Mouse (Mus musculus) heart, postnatal 0 days (tissue): Measurements from ENCODE around the gene Ifit1. TPM values are rescaled to one million over a fixed set of nuclear protein-coding genes. Genes with fewer than 3 reads are reported as not detected.

Source experiments
- ATAC-seq: fragments of 200-750 bp; cut with Nextera tagmentation; 2 replicates; pipeline ENCODE4 v1.8.0; 2017; ENCODE audit warnings: low read depth, moderate number of reproducible peaks, moderate library complexity; ENCODE audit not compliant: insufficient read depth
- DNase-seq: peaks from one replicate; pipeline ENCODE4 v3.0.0-alpha.2; 2016; ENCODE audit warnings: low spot score
- H3K27ac ChIP-seq: fragments of 300-500 bp; sonication (generic); 2 replicates; pipeline ENCODE4 v1.5.1; 2014; ENCODE audit warnings: low read depth, mild to moderate bottlenecking
- H3K27me3 ChIP-seq: fragments of 300-500 bp; sonication (generic); 2 replicates; pipeline ENCODE4 v1.6.1; 2014; ENCODE audit warnings: low read length, mixed read lengths; ENCODE audit not compliant: control insufficient read depth, insufficient read depth
- H3K36me3 ChIP-seq: fragments of 300-500 bp; sonication (generic); replicated peaks from 2 replicates; pipeline ENCODE4 v1.6.1; 2014; ENCODE audit warnings: low read length, mixed read lengths; ENCODE audit not compliant: control insufficient read depth, insufficient read depth
- H3K4me1 ChIP-seq: fragments of 300-500 bp; sonication (generic); 2 replicates; pipeline ENCODE4 v1.6.1; 2014; ENCODE audit warnings: antibody characterized with exemption; ENCODE audit not compliant: control insufficient read depth, insufficient read depth
- H3K4me2 ChIP-seq: fragments of 300-500 bp; sonication (generic); 2 replicates; pipeline ENCODE4 v1.6.1; 2014; ENCODE audit warnings: low read depth, mild to moderate bottlenecking, low read length, moderate library complexity
- H3K4me3 ChIP-seq: fragments of 300-500 bp; sonication (generic); 2 replicates; pipeline ENCODE4 v1.5.1; 2014; ENCODE audit warnings: low read depth, low read length
- H3K9ac ChIP-seq: fragments of 300-500 bp; sonication (generic); replicated peaks from 2 replicates; pipeline ENCODE4 v1.6.1; 2014; ENCODE audit warnings: low read depth, low read length, mixed read lengths
- H3K9me3 ChIP-seq: fragments of 300-500 bp; sonication (generic); replicated peaks from 2 replicates; pipeline ENCODE4 v1.6.1; 2016; ENCODE audit warnings: low read length; ENCODE audit not compliant: control insufficient read depth
- CTCF ChIP-seq: IDR thresholded peaks from 2 replicates; pipeline ENCODE4 v1.5.1; 2016; ENCODE audit warnings: antibody characterized with exemption, control low read depth, low read depth
- EP300 ChIP-seq: IDR thresholded peaks from 2 replicates; pipeline ENCODE4 v1.6.1; 2016; ENCODE audit warnings: antibody characterized with exemption, low read depth
- WGBS: fragments of 180-500 bp; shearing (Covaris S2); extraction: QIAGEN DNeasy Blood & Tissue Kit; methylation state at CpG from one replicate; pipeline ENCODE4 v1.1.7; 2014; 5-methylcytosine and 5-hydroxymethylcytosine counted together
- polyA plus RNA-seq: library from polyadenylated mRNA; unstranded; fragments of >200 nt; fragmentation: Nextera tagmentation; extraction: Ambion mirVana; gene quantifications from 2 replicates; pipeline ENCODE4 v1.2.1, GENCODE M21; 2015
- total RNA-seq: library from RNA; depleted of rRNA; stranded (reverse); fragments of >200 nt; gene quantifications from 2 replicates; pipeline ENCODE4 v1.2.3, GENCODE M21; 2014; ENCODE audit warnings: low replicate concordance

Gene Ifit1
- total and polyA plus RNA-seq, 2 experiments from 2014 or later: 1.2 to 4.4 TPM

GRCm38 (mm10) chr19:34678428-34678827 is 37.8 kb downstream of the Ifit1 start:
- 25% methylated on average over 4 of the region's 4 CpGs for WGBS
- peak; percentile 78 for ATAC-seq

GRCm38 (mm10) chr19:34684857-34685256 is 44.2 kb downstream of the Ifit1 start:
- no peaks in the 10 kb centered on the region for H3K4me1 ChIP-seq

More at GRCm38 (mm10) chr19:34678428-34678827, 37.8 kb downstream of the Ifit1 start:
- Histone ChIP-seq H3K4me1 (peaks cover 9% of the 10 kb centered on the region; the same call in 1 of the 2 replicates), H3K27me3 (no peaks in the 10 kb centered on the region), H3K9me3 (no peaks in the 10 kb centered on the region), H3K4me2 (0 out of 2 replicates have a peak overlapping the region, but pooled peaks have one; percentile 4), H3K36me3 (no peaks in the 10 kb centered on the region), H3K4me3 (no peak overlapping the region), H3K9ac (no peak overlapping the region), H3K27ac (no peak overlapping the region)
- peak; percentile 34 for DNase-seq
- TF ChIP-seq CTCF (no peak), EP300 (no peak)

DNA sequence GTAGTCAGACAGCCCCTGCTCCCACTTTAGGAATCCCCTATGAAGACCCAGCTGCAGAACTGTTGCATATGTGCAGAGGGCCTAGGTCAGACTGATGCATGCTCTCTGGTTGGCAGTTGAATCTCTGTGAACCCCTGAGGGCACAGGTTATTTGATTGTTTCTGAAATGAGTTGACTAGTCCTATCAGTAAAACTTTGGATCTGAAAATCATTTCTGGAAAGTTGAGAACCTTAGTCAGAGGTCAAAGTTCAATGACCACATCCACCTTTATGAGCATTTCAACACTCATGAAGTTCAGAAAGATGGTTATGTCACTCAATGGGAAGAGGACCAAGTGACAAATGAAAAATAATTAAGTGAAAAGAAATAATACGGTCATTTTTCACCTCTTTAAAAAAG is 44.9 kb downstream of the Ifit1 start:
- Histone ChIP-seq H3K4me1 (no peaks in the 10 kb centered on the region), H3K27me3 (no peaks in the 10 kb centered on the region), H3K9me3 (no peaks in the 10 kb centered on the region), H3K27ac (no peak overlapping the region), H3K4me3 (no peak overlapping the region), H3K9ac (no peak overlapping the region), H3K36me3 (no peaks in the 10 kb centered on the region), H3K4me2 (no peak overlapping the region)
- ATAC-seq: no peak
- WGBS: 81% methylated on average over 1 of the region's 1 CpGs
- TF ChIP-seq CTCF (no peak), EP300 (no peak)
- no peak for DNase-seq

More at GRCm38 (mm10) chr19:34684857-34685256, 44.2 kb downstream of the Ifit1 start:
- Histone ChIP-seq H3K4me3 (no peak overlapping the region), H3K27me3 (no peaks in the 10 kb centered on the region), H3K4me2 (no peak overlapping the region), H3K9me3 (no peaks in the 10 kb centered on the region), H3K9ac (no peak overlapping the region), H3K27ac (no peak overlapping the region), H3K36me3 (no peaks in the 10 kb centered on the region)
- peak; percentile 47; the same call in 1 of the 2 replicates for ATAC-seq
- DNase-seq: peak; percentile 52
- 55% methylated on average over 1 of the region's 1 CpGs for WGBS
- TF ChIP-seq CTCF (peak; percentile 74), EP300 (no peak)

DNA sequence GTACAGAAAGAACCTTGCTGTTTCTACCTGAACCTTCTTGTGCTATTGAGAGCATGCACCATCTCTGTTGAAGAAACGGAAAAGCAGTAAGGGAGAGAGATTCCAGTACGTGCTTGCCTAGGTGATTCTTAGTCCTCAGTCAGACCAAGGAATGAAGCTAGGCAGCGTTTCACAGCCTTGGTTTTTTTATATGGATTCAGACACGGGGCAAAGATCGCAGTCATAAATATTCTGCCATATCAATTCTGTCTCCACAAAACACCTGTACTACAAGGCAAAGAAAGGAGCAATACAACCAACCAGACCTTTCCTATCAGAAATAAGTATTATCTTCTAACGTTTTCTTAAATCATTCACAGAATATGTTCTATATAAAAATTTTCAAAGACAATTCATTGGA is 50.7 kb downstream of the Ifit1 start:
- Histone ChIP-seq H3K27ac (no peak overlapping the region), H3K4me2 (no peak overlapping the region), H3K9ac (no peak overlapping the region), H3K4me1 (no peaks in the 10 kb centered on the region), H3K36me3 (no peaks in the 10 kb centered on the region), H3K27me3 (no peaks in the 10 kb centered on the region), H3K9me3 (no peaks in the 10 kb centered on the region), H3K4me3 (no peak overlapping the region)
- no peak for DNase-seq
- 85% methylated on average over 6 of the region's 6 CpGs for whole genome bisulfite sequencing
- ATAC-seq: no peak
- no peak for TF ChIP-seq CTCF

GRCm38 (mm10) chr19:34696352-34696986 is 55.8 kb downstream of the Ifit1 start:
- Histone ChIP-seq H3K36me3 (no peaks in the 10 kb centered on the region), H3K4me3 (no peak overlapping the region), H3K9ac (no peak overlapping the region), H3K4me2 (no peak overlapping the region), H3K27me3 (no peaks in the 10 kb centered on the region), H3K4me1 (no peaks in the 10 kb centered on the region), H3K27ac (no peak overlapping the region), H3K9me3 (no peaks in the 10 kb centered on the region)
- ATAC-seq: no peak
- no peak for TF ChIP-seq EP300
- TF ChIP-seq CTCF: no peak
- DNase-seq: no peak
- WGBS: 88% methylated on average over 8 of the region's 8 CpGs

DNA sequence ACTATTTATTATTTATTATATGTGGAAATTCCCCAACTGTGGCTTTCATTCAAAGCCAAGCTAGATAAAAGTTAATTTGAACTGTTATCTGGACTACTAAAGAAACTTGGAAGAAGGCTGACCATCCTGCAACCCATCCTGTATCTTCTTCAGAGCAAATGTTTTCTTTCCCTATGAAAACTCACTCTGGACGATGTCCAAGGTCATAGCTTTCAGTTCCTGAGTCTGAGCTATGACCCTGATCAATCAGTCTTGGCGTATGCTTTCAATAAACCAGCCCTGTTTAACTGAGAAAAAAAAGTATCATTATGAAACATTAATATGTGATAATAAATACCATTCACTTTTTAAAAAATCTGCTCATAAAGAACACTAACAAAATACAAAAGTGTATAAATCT is 56.8 kb downstream of the Ifit1 start:
- TF ChIP-seq CTCF: no peak
- TF ChIP-seq EP300: no peak
- Histone ChIP-seq H3K9me3 (no peaks in the 10 kb centered on the region), H3K4me1 (no peaks in the 10 kb centered on the region), H3K4me2 (no peak overlapping the region), H3K27ac (no peak overlapping the region), H3K9ac (no peak overlapping the region), H3K36me3 (no peaks in the 10 kb centered on the region), H3K4me3 (no peak overlapping the region), H3K27me3 (no peaks in the 10 kb centered on the region)
- ATAC-seq (no peak), DNase-seq (no peak)
- 69% methylated on average over 2 of the region's 2 CpGs for WGBS
